Mouse (Mus musculus): Measurements from ENCODE around the gene Mrpl14.

Gene Mrpl14

DNA sequence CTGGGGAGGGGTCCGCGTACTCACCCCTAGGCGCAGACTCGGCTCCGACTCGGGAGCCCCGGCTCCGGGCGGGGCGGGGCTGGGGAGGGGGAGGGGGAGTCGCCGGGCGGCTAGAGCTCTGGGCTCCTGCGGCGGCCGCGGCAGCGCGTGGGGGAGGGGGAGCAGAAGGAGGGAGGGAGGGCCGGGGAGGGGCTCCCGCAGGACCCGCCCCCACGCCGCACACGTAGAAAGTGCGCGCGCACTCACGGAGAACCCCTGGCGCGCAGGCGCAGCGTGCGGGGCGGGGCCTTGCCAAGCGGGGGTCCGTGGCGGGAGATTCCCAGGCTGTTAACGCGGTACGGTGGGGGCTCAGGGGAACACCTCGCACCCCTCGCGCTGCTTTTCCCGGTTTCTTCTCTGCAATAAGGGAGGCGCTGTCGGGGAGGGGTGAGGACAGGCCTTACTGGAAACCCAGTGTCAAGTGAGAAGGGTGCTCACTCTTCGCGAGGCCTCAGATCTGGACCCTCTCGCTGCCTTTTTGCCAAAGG is at the start of gene Mrpl14:
Gene Mrpl14 (plus strand): TSS at position 230 of the 527 bp plus-strand sequence.
- peak; percentile 93 for DNase-seq (ENCODE audit: low spot score)

DNA sequence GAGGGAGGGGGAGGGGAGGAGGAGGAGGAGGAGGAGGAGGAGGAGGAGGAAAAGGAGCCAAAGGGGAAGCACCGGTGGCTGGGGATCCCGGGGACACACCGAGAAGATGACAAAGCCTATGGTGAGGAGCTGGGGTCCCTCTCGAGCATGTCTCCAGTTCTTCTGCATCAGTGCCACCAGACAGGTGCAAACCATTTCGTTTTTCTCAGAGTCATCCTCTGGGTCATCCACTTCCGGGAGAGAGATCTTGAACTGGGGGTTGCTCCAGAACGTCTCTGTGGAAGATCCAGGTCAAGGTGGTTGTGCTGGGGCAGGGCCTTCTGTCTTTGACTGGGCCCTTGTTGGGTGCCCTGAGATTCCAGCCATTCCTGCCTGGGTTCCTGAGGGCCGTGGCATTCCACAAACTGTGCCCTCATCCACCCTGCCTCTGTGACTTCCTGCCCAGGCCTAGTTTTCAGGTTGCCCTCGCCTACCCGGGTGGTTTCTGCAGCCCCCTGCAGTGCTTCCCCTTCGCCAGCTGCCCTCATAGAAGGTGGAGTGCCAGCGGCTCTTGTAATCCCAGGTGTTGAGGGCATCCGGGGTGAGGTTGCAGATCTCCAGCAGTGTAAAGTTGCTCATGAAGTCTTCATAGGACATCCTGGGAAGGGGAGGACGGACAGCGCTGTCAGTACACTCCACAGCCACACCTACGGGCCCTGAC is 47.4 kb upstream of the Mrpl14 start:
- no peak for DNase-seq (ENCODE audit: low spot score)

DNA sequence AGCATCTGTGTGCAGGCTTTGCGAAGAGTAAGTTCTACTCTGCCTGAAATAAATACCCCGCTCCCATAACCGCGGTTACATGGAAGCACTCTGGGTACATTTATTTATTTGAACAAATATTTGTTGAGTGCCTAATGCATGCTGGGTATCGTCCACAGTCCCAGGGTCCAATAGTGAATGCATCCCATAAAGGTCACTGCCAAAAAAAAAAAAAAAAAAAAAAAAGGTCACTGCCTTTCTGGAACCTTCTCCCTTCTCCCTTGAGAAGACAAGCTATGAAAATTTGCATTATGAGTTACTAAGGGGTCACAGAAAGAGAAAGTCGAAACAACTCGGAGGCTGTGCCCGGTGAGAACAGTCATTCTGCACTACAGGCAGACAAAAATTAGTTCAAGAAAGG is 44.1 kb upstream of the Mrpl14 start:
- no peak for DNase-seq (ENCODE audit: low spot score)

DNA sequence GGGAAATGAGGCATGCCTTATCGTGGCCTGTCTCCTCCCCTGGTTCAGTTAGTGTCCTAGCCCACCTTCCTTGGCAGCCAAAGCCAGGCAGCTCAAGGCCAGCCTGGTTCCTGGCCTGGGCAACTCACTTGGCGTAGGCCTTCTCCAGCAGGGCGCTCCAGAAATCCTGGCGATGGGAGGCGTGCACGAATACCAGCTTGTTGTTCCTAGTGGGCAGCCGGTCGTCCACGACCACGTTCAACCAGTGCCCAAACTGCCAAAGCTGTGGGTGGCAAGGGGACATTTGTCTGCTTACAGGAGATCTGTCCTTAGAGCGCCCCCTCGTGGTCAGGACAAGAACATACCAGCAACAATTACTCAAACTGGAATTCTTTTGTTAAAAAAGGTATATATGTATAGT is 43.4 kb upstream of the Mrpl14 start:
- peak; percentile 70 for DNase-seq (ENCODE audit: low spot score)

DNA sequence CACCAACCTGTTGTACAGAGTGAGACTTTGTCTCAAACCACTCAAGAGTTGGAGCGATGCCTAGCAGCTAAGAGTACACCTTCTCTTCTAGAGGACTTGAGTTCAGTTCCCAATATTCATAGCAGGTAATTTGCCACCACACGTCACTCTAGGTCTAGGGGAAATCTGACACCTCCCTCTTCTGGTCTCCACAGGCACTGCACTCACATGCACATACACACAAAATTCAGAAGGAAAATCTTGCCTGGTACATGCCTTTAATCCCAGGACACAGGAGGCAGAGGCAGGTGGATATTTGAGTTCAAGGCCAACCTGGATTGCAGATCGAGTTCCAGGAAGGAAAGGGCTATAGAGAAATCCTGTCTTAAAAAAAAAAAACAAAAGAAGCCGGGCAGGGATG is 41.9 kb upstream of the Mrpl14 start:
- no peak for DNase-seq (ENCODE audit: low spot score)

DNA sequence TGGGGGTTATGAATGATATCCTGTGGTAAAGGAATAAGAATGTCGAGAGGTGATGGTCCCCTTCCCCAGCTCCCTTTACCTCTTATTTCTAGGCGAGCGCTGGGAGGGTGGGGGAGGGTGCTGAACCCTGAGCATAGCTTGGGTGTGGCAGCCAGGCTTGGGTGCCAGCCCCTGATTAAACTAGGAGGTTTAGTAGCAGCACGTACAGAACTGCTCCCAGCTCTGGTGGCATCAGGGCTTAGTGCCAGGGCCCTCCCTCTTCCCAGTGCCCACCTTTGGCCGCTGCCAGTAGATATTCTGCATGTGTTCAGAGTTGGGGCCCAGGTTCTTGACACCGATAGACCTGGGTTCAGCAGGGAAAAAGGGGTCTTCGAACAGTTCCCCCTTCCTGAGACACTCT is 32.9 kb upstream of the Mrpl14 start:
- no peak for DNase-seq (ENCODE audit: low spot score)

DNA sequence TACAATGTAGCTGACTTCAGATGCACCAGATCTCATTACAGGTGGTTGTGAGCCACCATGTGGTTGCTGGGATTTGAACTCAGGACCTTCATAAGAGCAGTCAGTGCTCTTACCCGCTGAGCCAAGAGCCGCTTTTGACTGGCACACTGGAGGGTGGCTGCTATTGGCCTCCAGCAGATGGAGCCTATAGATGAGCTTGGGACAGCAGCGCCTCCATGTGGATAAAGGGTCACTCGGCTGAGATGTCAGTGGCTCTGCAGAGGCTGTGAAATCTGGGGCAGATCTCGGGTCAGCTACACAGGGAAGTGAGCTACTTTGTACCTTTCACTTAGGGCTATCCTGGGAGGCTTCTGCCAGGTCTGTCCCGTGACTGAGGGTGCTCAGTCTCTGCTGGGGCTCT is 30.3 kb upstream of the Mrpl14 start:
- DNase-seq (ENCODE audit: low spot score) = no peak

DNA sequence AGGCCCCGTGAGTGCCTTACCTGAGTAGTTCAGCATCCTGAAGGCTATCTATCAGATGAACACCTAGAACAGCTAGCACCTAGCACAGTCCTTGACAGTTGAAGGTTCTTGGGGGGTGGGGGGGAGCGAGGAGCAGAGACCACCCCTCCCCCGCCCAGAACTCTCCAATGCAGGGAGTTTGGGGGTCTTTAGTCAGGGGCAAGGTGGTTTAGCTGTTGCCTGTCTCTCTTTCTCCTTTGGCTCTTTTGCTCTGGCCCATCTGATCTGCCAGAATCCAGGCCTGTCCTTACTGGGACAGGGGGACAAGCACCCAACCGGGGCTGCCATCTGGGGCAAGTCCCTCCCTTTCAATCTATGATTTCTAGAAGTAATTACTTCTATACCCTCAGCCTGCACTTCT is 26.9 kb upstream of the Mrpl14 start, which contains the start of gene Capn11:
Gene Capn11 (minus strand): TSS at position 101 of the 400 bp plus-strand sequence.
- DNase-seq (ENCODE audit: low spot score) = no peak

DNA sequence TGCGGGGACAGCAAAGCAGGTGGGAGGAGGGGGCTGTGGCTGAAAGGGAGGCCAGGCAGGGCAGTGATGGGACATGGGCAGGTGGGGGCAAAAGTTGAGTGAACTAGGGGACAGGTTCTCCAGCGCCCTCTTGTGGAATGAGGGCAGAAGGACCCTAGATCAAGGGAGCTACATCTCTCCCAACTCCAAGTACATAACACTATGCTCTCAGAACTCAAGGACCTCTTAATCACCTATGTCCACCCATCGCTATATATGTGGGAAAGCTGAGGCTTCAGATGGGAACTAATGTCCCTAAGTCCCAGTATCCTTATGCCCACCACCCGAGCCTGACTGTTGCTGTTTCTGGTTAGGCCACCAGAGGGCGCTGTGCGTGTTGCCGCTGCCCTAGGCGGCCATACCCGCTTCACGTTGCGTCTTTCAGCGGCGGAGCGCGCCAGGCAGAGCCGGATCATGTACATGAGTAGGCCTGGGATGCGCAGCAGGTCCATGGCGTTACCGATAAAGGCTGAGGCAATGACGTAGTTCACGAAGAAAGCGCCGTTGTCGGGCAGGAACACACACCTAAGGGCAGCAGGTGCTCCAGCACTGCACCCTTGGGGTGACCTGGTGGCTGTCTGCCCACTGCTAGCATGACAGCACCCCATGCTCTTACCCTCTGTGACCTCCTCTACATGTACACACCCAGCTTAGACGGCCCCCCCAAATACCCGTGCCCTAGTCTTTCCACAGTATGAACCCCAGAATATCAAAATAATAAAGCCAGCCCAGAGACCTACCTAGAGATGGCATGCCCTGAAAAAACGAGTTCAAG is 22.8 kb upstream of the Mrpl14 start:
- peak; percentile 75 for DNase-seq (ENCODE audit: low spot score)

DNA sequence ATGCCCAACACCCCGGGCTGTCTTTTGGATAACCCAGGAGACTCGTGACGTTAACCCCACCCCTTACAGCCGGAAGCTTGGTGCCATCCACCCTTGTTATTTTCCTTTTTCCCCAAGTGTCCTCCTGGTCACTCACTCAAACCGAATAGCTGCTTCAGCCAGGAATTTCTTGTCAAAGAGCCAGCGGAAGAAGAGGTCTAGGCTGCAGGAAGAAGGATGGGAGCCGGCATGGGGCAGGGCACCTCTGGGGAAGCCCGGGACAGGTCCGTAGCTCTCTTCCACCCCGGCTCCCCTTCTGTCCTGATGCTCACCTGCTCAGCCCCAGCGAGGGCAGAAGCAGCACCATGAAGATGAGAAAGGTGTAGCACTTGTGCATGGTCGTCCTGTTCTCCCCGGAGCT is 21.5 kb upstream of the Mrpl14 start:
- no peak for DNase-seq (ENCODE audit: low spot score)

DNA sequence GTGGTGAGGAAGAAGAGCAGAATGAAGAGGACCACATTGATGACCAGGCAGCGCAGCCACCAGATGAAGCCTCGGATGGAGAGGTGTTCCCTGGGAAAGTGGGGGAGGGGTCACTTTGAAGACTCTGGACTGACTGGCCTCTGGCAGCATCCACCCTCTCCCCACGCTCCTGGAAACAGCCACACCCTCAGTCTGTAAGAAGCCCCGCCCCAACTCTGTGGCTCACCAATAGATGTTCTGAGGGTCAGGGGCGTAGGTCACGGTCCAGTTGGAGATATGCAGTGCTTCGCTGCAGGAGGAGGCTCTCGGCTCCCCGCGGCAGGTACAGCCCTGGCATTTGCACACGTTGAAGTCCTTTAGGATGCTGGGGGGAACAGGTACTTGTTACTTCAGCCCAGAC is 20.0 kb upstream of the Mrpl14 start:
- no peak for DNase-seq (ENCODE audit: low spot score)

DNA sequence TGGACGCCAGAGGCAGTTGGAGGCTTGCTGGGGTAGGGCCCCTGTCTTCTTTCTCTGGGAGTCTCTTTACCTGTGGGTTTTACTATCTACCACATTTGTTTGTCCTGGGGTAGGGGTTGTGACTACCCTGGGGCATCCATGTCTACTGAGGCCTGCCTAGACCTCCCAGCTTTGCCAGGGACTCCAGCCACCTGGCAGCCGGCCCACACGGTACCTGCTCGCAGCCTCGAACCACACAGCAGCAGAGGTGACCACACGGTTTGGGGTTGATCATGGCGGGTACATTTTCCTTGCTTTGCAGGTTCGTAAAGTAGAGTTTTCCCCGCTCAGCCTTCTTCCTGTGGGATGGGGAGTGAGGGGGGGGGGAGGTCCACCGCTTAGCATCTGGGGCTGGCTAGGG is 18.6 kb upstream of the Mrpl14 start:
- no peak for DNase-seq (ENCODE audit: low spot score)

DNA sequence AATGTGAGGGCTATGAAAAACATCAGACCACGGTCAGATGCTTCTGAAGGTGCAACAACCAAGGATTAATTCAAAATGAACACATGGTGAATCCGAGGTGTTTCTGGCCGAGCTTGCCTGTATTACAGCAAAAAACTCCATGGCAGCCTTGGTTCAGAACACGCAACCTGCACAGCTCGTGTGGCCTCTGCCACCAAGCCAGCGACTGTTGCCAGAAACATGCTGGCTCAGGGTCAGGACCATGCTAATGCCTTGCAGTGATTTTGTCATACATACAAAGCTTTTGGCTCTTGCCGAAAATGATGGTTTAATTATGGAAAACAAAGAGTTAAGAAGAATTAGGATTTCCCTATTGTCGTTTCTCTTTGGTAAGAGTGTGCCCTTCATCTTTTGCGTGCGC is 18.1 kb upstream of the Mrpl14 start:
- DNase-seq (ENCODE audit: low spot score) = no peak

DNA sequence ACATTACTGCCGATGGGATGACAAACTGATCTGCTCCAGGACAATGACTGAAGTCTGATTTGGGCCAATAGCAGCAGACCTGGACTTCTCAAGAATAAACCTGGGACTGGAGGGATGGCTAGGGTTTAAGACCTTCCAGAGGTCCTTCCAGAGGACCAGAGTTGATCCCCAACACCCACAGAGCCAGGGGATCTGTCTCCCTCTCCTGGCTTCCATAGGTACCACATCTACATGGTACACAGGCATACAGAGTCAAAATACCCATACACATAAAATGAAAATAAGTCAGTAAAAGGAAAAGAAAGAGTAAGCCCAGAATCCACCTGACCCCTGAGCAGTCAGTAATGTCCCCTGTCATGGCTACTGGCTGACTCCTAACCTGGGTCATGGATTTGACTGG is 14.3 kb upstream of the Mrpl14 start:
- no peak for DNase-seq (ENCODE audit: low spot score)

DNA sequence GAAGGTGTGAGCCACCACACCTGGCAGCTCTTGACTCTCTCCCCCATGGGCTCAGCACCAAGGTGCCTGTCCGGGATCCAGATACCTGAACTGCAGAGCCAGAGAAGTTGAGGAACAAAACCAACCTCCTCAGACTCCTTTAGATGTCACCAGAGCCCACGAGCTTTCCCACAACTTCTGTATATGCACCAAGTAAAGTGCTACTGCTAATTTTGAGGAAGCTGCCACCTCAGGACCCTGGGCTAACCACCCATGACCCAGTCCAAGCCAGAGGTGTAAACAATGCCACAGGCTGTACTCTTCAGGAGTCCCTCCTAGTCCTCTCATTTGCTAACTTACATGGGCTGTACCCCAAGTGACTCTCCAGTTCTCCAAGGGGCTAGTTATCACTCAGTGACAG is 13.5 kb upstream of the Mrpl14 start:
- DNase-seq (ENCODE audit: low spot score) = no peak

DNA sequence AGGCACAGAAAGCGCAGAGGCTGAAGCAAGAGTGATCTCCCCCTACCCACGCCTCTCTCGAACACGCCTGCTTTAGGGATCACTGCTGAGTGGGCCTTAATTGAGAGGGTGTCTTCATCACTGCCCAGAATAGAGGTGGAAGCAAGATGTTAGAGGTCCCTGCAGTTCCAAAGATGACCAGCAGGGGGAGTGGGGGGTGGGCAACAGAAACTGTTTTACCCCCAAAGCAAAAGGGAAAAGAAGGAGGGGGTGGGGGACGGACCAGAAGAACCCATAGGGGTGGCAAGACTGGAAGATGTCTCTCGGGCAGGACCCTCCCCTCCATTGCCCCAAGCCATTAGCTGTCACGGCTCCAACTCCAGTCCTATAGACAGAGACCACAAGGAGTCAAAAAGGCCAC is 8.0 kb upstream of the Mrpl14 start:
- peak; percentile 56 for DNase-seq (ENCODE audit: low spot score)

DNA sequence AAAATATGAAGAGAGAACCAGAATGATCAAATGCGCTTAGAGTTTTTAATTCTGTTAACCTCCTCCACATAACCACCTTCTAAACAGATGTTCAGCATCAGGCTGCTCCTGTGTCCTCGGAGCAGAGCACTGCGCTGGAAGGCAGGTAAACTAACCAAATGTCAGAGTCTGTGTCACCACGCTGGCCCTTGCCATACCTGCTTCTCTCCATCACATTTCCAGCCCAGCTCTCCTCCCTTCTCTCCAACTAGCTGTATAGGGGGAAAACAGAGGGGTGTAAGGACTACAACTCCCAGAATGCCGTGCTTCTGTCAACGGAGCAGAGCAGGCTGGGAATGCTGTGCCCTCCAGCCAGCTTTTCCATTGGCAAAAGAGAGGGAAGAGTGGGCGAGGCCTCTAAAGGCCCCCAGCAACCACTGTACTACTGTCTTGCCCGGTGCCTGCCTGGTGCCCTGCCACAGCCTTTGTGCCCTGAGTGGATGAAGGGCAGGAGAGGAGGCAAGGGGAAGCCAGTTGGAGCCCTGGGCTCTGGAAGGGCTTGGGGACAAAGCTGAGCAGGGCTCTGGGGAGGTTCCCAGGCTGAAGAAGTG is 5.6 kb upstream of the Mrpl14 start:
- DNase-seq (ENCODE audit: low spot score) = no peak

DNA sequence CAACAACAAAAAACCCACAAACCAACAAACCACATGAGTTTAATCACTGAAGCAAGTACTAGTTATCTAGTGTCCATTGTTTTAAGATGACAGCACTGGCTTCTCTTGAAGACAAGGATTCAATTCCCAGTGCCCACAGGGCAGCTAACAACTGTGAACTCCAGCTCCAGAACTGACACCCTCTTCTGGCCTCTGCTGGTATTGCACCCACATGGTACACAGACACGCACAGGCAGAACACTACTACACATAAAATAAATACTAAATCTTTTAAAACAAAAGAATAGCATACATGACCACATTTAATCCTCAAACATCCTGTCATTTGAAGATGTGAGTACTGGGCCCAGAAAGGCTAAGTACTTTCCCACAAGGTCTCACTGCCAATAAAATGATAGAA is 4.5 kb upstream of the Mrpl14 start:
- DNase-seq (ENCODE audit: low spot score) = no peak

DNA sequence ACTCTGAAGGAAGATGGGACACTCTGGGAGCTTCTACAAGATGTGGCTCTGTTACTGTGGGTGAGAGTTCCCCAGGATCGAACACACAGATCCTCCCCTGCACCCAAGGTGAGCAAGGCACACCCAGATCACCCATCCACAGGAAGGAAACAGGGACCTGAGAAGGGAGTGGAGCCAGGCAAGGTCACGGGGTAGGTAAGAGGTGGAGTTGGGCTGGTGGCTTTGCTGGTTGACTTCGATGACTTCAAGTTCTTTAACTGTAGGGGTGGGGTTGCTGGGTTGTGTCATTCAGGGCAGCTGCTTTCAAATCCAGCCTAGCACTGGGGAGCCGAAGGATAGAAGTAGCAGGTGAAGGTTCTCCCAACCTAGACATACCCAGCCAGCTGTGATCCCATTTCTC is 3.3 kb upstream of the Mrpl14 start:
- no peak for DNase-seq (ENCODE audit: low spot score)

DNA sequence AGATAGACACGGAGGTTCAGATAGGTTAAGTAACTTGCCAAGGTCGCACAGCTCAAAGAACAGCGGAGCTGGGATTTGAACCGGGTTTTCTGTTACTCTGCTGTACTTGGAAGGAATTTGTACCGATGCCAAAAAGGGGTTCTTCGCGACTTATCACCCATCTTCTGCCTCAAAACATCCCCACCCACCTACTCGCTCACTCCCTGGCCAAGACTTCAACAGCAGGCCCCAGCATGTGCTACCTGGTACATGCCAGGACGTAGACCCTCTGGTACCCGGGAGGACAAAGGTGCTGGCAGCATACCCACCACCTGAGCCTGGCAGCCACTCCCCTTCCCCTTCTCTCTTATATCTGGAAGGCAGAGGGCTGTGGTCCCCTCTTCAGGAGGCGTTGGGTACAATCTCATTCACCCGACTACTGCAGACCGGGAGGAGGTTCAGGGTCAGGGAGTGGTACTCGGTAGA is 1.4 kb upstream of the Mrpl14 start:
- no peak for DNase-seq (ENCODE audit: low spot score)

DNA sequence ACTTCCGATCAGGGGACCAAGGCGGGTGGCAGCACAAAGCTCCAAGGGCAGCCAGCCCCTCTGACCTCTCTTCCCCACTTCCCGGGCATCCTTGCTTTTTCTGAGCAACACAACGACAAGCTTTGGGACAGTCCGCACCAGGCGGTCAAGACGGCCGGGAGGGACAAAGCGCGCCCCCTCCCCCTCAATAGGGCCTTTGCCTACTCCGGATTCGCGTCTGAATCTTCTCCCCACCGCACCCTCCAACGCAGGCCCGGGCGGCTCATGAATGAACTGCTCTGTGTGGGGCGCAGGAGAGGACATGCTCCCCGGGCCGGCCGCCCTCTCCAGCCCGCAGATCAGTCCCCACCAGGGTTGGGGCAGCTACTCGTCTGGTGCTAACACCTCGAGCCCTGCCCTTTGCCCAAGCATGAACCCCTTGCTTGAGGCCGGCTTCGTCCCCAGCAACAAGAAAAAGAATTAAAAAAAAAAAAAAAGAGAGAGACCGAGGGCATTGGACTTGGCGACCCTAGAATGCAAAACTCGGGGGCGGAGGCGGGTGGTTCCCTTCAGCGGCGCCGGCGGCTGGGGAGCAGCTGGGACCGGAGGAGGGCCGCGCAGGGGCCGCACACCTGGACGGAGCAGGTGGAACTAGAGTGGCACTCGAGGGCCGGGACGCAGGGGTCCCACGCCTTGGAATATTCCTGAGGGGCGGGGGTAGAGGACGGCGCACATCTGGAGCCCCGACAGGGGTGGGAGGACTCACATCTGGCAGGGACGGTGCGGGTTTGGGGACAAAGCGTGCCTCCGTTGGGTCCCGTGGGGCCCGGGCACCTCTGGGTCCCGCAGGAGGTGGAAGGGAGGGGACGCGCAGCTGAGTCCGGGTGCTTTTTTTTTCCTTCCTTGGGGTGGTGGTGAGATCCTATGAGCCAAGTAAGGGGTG is 690 bp upstream of the Mrpl14 start:
- peak; percentile 52 for DNase-seq (ENCODE audit: low spot score)

DNA sequence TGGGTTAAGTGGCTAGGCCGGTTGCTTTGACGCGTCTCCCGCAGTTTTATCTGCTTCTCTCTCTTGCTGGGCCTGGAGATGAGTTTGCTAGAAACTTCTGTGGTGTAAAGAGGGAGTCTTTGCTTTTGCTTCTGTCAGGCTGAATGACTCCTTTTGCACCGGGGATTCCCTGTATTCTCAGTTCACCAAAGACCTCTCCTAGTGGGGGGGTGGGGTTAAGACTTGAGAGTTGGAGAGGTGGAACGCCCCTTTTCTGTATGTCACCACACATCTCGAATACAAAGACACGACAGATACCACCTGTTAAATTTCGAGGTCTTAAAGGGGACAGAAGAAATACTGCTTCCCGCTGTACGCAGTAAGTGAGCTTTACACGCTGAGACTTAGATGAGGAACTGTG is 594 bp downstream of the Mrpl14 start, which contains the start of gene Tmem63b:
Gene Tmem63b (minus strand): TSS at position 190 of the 400 bp plus-strand sequence.
- no peak for DNase-seq (ENCODE audit: low spot score)
